Mouse (Mus musculus) hindbrain, postnatal 0 days (tissue): ENCODE results near the gene Rtf2. TPM values are rescaled to one million over a fixed set of nuclear protein-coding genes. Genes with fewer than 3 reads are reported as not detected.
A peak's percentile ranks its signal among the peaks of the same experiment; 100 is the strongest.

Source experiments
- ATAC-seq: fragments of 200-750 bp; cut with Nextera tagmentation; 2 replicates; pipeline ENCODE4 v1.8.0; 2017; ENCODE audit warnings: mild to moderate bottlenecking, moderate TSS enrichment, moderate library complexity
- DNase-seq: peaks from one replicate; pipeline ENCODE4 v3.0.0-alpha.2; 2015; ENCODE audit warnings: low spot score
- H3K27ac ChIP-seq: fragments of 300-500 bp; sonication (generic); 2 replicates; pipeline ENCODE4 v1.5.1; 2014; ENCODE audit warnings: mild to moderate bottlenecking
- H3K27me3 ChIP-seq: fragments of 300-500 bp; sonication (generic); 2 replicates; pipeline ENCODE4 v1.6.1; 2014; ENCODE audit warnings: low read length, mixed read lengths; ENCODE audit not compliant: insufficient read depth
- H3K36me3 ChIP-seq: fragments of 300-500 bp; sonication (generic); 2 replicates; pipeline ENCODE4 v1.6.1; 2014; ENCODE audit warnings: low read length, mixed read lengths; ENCODE audit not compliant: insufficient read depth
- H3K4me1 ChIP-seq: fragments of 300-500 bp; sonication (generic); 2 replicates; pipeline ENCODE4 v1.6.1; 2014; ENCODE audit warnings: antibody characterized with exemption, low read length, mixed read lengths; ENCODE audit not compliant: insufficient read depth
- H3K4me2 ChIP-seq: fragments of 300-500 bp; sonication (generic); 2 replicates; pipeline ENCODE4 v1.6.1; 2014; ENCODE audit warnings: low read depth, mild to moderate bottlenecking, low read length, moderate library complexity, mixed read lengths
- H3K4me3 ChIP-seq: fragments of 300-500 bp; sonication (generic); 2 replicates; pipeline ENCODE4 v1.5.1; 2014; ENCODE audit warnings: low read length
- H3K9ac ChIP-seq: fragments of 300-500 bp; sonication (generic); replicated peaks from 2 replicates; pipeline ENCODE4 v1.6.1; 2014; ENCODE audit warnings: mild to moderate bottlenecking, low read length, moderate library complexity, mixed read lengths
- H3K9me3 ChIP-seq: fragments of 300-500 bp; sonication (generic); 2 replicates; pipeline ENCODE4 v1.6.1; 2016; ENCODE audit warnings: low read length, mixed read lengths
- CTCF ChIP-seq: IDR thresholded peaks from 2 replicates; pipeline ENCODE4 v1.5.1; 2016; ENCODE audit warnings: antibody characterized with exemption, control low read depth, low read depth
- WGBS: fragments of 180-500 bp; shearing (Covaris S2); extraction: QIAGEN DNeasy Blood & Tissue Kit; methylation state at CpG from one replicate; pipeline ENCODE4 v1.1.7; 2014; 5-methylcytosine and 5-hydroxymethylcytosine counted together
- polyA plus RNA-seq: library from polyadenylated mRNA; unstranded; fragments of >200 nt; fragmentation: Nextera tagmentation; extraction: Ambion mirVana; gene quantifications from 2 replicates; pipeline ENCODE4 v1.2.1, GENCODE M21; 2015
- total RNA-seq: library from RNA; depleted of rRNA; stranded (reverse); fragments of >200 nt; gene quantifications from 2 replicates; pipeline ENCODE4 v1.2.3, GENCODE M21; 2014

Rtf2 gene
- total and polyA plus RNA-seq, 2 experiments from 2014 or later, result 65.6 to 83.6 TPM

- Histone ChIP-seq H3K27ac (no peak overlapping the region), H3K9ac (no peak overlapping the region), H3K4me2 (no peak overlapping the region), H3K4me3 (no peak overlapping the region), H3K9me3 (no peaks in the 10 kb centered on the region), H3K4me1 (no peaks in the 10 kb centered on the region), H3K27me3 (no peaks in the 10 kb centered on the region), H3K36me3 (no peaks in the 10 kb centered on the region)
- 20% methylated on average over 9 of the region's 9 CpGs for WGBS
- peak; percentile 29; the same call in 1 of the 2 replicates for ATAC-seq
- peak; percentile 10 for DNase-seq
- TF ChIP-seq CTCF, result no peak
Observed at GRCm38 (mm10) chr2:172399901-172400300, 40.5 kb upstream of the Rtf2 start.

- H3K27me3 ChIP-seq, result no peaks in the 10 kb centered on the region
- no peak overlapping the region for H3K27ac ChIP-seq
- H3K4me1 ChIP-seq, result no peaks in the 10 kb centered on the region
- no peaks in the 10 kb centered on the region for H3K36me3 ChIP-seq
- ATAC-seq (no peak), DNase-seq (no peak)
- no peak for TF ChIP-seq CTCF
- 73% methylated on average over 13 of the region's 13 CpGs for WGBS
- H3K9ac ChIP-seq, result no peak overlapping the region
- no peak overlapping the region for H3K4me2 ChIP-seq
- H3K4me3 ChIP-seq, result no peak overlapping the region
- no peaks in the 10 kb centered on the region for H3K9me3 ChIP-seq
Observed at GRCm38 (mm10) chr2:172401116-172401825, 39.1 kb upstream of the Rtf2 start.

GRCm38 (mm10) chr2:172404239-172404638 is 36.1 kb upstream of the Rtf2 start:
- DNase-seq (no peak), ATAC-seq (no peak)
- Histone ChIP-seq H3K4me3 (no peak overlapping the region), H3K27me3 (no peaks in the 10 kb centered on the region), H3K9ac (no peak overlapping the region), H3K9me3 (no peaks in the 10 kb centered on the region), H3K36me3 (no peaks in the 10 kb centered on the region), H3K4me2 (no peak overlapping the region), H3K27ac (no peak overlapping the region), H3K4me1 (no peaks in the 10 kb centered on the region)
- no peak for TF ChIP-seq CTCF
- WGBS, result 58% methylated on average over 7 of the region's 7 CpGs

GRCm38 (mm10) chr2:172405011-172405410 is 35.3 kb upstream of the Rtf2 start:
- Histone ChIP-seq H3K4me3 (no peak overlapping the region), H3K4me2 (no peak overlapping the region), H3K27me3 (no peaks in the 10 kb centered on the region), H3K4me1 (no peaks in the 10 kb centered on the region), H3K27ac (no peak overlapping the region), H3K9ac (no peak overlapping the region), H3K36me3 (no peaks in the 10 kb centered on the region), H3K9me3 (no peaks in the 10 kb centered on the region)
- TF ChIP-seq CTCF, result no peak
- no peak for DNase-seq
- ATAC-seq, result no peak
- WGBS, result 63% methylated on average over 3 of the region's 3 CpGs

- Histone ChIP-seq H3K4me1 (no peaks in the 10 kb centered on the region), H3K9ac (no peak overlapping the region), H3K4me2 (no peak overlapping the region), H3K9me3 (no peaks in the 10 kb centered on the region), H3K27me3 (no peaks in the 10 kb centered on the region), H3K4me3 (no peak overlapping the region), H3K36me3 (no peaks in the 10 kb centered on the region), H3K27ac (no peak overlapping the region)
- TF ChIP-seq CTCF, result no peak
- WGBS, result 75% methylated on average over 4 of the region's 4 CpGs
- ATAC-seq (no peak), DNase-seq (no peak)
Observed at GRCm38 (mm10) chr2:172406173-172406572, 34.2 kb upstream of the Rtf2 start.

GRCm38 (mm10) chr2:172407499-172407898 is 32.9 kb upstream of the Rtf2 start:
- ATAC-seq (no peak), DNase-seq (no peak)
- H3K27ac ChIP-seq, result no peak overlapping the region
- WGBS, result 72% methylated on average over 2 of the region's 2 CpGs
- H3K9me3 ChIP-seq, result no peaks in the 10 kb centered on the region
- no peak overlapping the region for H3K4me2 ChIP-seq
- no peak for TF ChIP-seq CTCF
- no peak overlapping the region for H3K4me3 ChIP-seq
- H3K4me1 ChIP-seq, result no peaks in the 10 kb centered on the region
- H3K36me3 ChIP-seq, result no peaks in the 10 kb centered on the region
- H3K9ac ChIP-seq, result no peak overlapping the region
- H3K27me3 ChIP-seq, result no peaks in the 10 kb centered on the region

- Histone ChIP-seq H3K9me3 (no peaks in the 10 kb centered on the region), H3K4me1 (no peaks in the 10 kb centered on the region), H3K36me3 (no peaks in the 10 kb centered on the region), H3K9ac (no peak overlapping the region), H3K27me3 (no peaks in the 10 kb centered on the region), H3K27ac (no peak overlapping the region), H3K4me2 (no peak overlapping the region), H3K4me3 (no peak overlapping the region)
- ATAC-seq (no peak), DNase-seq (no peak)
- TF ChIP-seq CTCF, result no peak
- WGBS, result 67% methylated on average over 2 of the region's 2 CpGs
Observed at GRCm38 (mm10) chr2:172410686-172411085, 29.7 kb upstream of the Rtf2 start.
